Mouse (Mus musculus): ENCODE data around the gene S100pbp.

- TF ChIP-seq POLR2A (IDR thresholded peaks at IDR 0.05; ENCODE audit: low read depth, low read length) (no peak), CTCF (IDR thresholded peaks at IDR 0.05; ENCODE audit: extremely low read depth, insufficient read length, insufficient replicate concordance, low read depth, low read length) (no peak)
Measured at GRCm38 (mm10) chr4:129128582-129129338, 60.8 kb downstream of the S100pbp start.
